Comparison of ENCODE assay signal across 8 mouse cellular contexts in genomic region chr15:6564977-6565421, GRCm38 (mm10). TPM values are rescaled to one million over a fixed set of nuclear protein-coding genes. Genes with fewer than 3 reads are reported as not detected.
DNase-seq lines count a peak whose midpoint lies in the region; ATAC-seq lines count a peak whose summit lies in the region.

No protein-coding gene starts in this region.

- H3K27me3 ChIP-seq in intestine, embryonic 15.5 days (replicated peaks): no peaks in the 10 kb centered on the region
- no peaks in the 10 kb centered on the region for H3K27me3 ChIP-seq in liver, embryonic 16.5 days (ENCODE audit: control insufficient read depth, insufficient read depth, low read depth, low read length)

- H3K4me2 ChIP-seq in intestine, embryonic 15.5 days (replicated peaks): peak overlapping the region; percentile 47
- peak overlapping the region; percentile 26 for H3K4me2 ChIP-seq in liver, embryonic 16.5 days (ENCODE audit: low read depth, low read length)

- peak overlapping the region; percentile 51; the same call in 1 of the 2 replicates for H3K27ac ChIP-seq in intestine, embryonic 15.5 days
- H3K27ac ChIP-seq in liver, embryonic 16.5 days (ENCODE audit: low read length): 0 out of 2 replicates have a peak overlapping the region, but pooled peaks have one; percentile 19

- H3K9ac ChIP-seq in intestine, embryonic 15.5 days: no peak overlapping the region
- no peak overlapping the region for H3K9ac ChIP-seq in liver, embryonic 16.5 days (ENCODE audit: low read depth, low read length)

- H3K4me1 ChIP-seq in intestine, embryonic 15.5 days (replicated peaks): 0 out of 2 replicates have a peak, but pooled peaks cover 7% of the 10 kb centered on the region
- no peaks in the 10 kb centered on the region; the same call in 1 of the 2 replicates for H3K4me1 ChIP-seq in liver, embryonic 16.5 days (ENCODE audit: control insufficient read depth, low read depth, low read length)

- DNase-seq in layer of hippocampus, adult 9-11 months: peak; percentile 68
- no peak for DNase-seq in layer of hippocampus, adult 9-10 months (ENCODE audit: low spot score)
- DNase-seq in gastrocnemius, postnatal 4 days (ENCODE audit: low spot score in 2 of 2): peak; percentile 37 to 46
- peak; percentile 63 for DNase-seq in neural tube, embryonic 10.5 days (ENCODE audit: extremely low spot score, low spot score)
- DNase-seq in c-Kit-positive CD71-positive TER-119-positive erythroid progenitor cells, embryonic 14.5 days (ENCODE audit: low spot score): no peak

- H3K4me3 ChIP-seq in intestine, embryonic 15.5 days (replicated peaks): no peak overlapping the region
- no peak overlapping the region for H3K4me3 ChIP-seq in liver, embryonic 16.5 days (ENCODE audit: low read depth, low read length)

- no peaks in the 10 kb centered on the region for H3K9me3 ChIP-seq in intestine, embryonic 15.5 days
- H3K9me3 ChIP-seq in liver, embryonic 16.5 days (replicated peaks; ENCODE audit: control insufficient read depth, low read length): no peaks in the 10 kb centered on the region

- 16% methylated on average over 11 of the region's 11 CpGs for WGBS in intestine, embryonic 15.5 days
- WGBS in liver, embryonic 16.5 days (ENCODE audit: insufficient replicate concordance): 29% methylated on average over 11 of the region's 11 CpGs

- H3K36me3 ChIP-seq in intestine, embryonic 15.5 days: no peaks in the 10 kb centered on the region
- H3K36me3 ChIP-seq in liver, embryonic 16.5 days (ENCODE audit: control insufficient read depth, insufficient read depth): no peaks in the 10 kb centered on the region

- peak; percentile 74 for ATAC-seq in common myeloid progenitor, adult 5-6 weeks (replicated peaks; ENCODE audit: low read depth, poor library complexity, severe bottlenecking)
- peak; percentile 74 for ATAC-seq in intestine, embryonic 15.5 days
- peak; percentile 62; the same call in 1 of the 2 replicates for ATAC-seq in liver, embryonic 16.5 days (ENCODE audit: low read depth)

RNA-seq across cellular contexts. Expression of gene Fyb, which starts 42.3 kb away (rescaled TPM):
- total RNA-seq in common myeloid progenitor, adult 5-6 weeks (2017): 40.5 and 132 TPM in 2 replicates
- 1 to 10 TPM; 3.9 to 9.7 TPM for total RNA-seq in gastrocnemius, postnatal 4 days (2021)
- polyA plus RNA-seq in intestine, embryonic 15.5 days (2015; fragmentation: Nextera tagmentation; extraction: Ambion mirVana): 6.5 and 8.6 TPM in 2 replicates
- 20.9 and 21.9 TPM in 2 replicates for polyA plus RNA-seq in liver, embryonic 16.5 days (2015; fragmentation: Nextera tagmentation; extraction: Ambion mirVana)

Comparison
In these comparisons a context has a peak if more than half of its experiments do, and no peak if none do; other contexts are left out.
1. DNase-seq: peak in layer of hippocampus, adult 9-11 months (single experiment), gastrocnemius, postnatal 4 days (2 of 2) and neural tube, embryonic 10.5 days (single experiment); none in layer of hippocampus, adult 9-10 months (single experiment) and c-Kit-positive CD71-positive TER-119-positive erythroid progenitor cells, embryonic 14.5 days (single experiment).
2. Peak in every context shown above with its lines, with median percentiles within 50 percentile points of each other: ATAC-seq.